Mouse (Mus musculus) fibroblast of lung, adult 2 months (primary cell): ENCODE results near the gene Hps5.
A peak's percentile ranks its signal among the peaks of the same experiment; 100 is the strongest.
"Not testable (repeated sequence)": the region's sequence is repeated elsewhere in the genome, so short reads cannot be mapped to it uniquely, and the experiment has no call there.

Experiments
- DNase-seq: peaks from one replicate; pipeline ENCODE4 v3.0.0-alpha.2; 2011; ENCODE audit warnings: low read depth

The Hps5 gene

DNA sequence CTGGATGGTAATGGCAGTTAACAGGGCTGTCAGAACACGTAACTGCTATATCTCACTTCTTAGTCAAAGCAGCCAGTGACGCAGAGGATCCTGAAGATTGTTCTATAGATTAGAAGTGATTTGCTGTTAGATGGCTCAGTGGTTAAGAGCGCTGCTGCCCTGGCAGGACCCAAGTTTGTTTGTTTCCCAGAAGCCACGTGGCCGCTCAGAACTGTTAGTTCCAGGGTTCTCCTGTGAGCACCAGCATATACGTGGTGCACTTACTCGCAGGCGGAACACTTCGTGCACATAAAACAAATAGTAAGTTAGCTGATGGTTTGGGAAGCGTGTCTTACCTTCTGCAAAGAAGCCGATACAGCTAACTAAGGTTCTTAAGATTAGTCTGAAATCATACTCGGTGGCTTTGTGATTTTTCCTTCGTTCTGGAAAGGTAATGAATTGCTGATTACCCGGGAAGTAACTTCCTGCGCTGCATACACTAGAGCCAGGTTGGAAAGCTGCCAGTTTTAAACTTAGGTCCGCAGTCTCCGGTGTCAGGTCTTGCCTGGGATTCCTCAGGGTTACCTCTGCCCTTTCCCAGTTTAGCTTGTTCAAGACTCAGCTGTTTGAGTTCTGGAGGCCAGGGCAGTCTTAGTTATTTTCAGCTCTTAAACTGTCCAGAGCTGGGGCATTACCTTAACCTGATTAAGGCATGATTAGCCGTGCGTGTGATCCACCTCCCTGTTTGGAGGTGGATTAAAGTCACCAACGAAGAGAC is 31.4 kb upstream of the Hps5 start:
- DNase-seq: no peak

DNA sequence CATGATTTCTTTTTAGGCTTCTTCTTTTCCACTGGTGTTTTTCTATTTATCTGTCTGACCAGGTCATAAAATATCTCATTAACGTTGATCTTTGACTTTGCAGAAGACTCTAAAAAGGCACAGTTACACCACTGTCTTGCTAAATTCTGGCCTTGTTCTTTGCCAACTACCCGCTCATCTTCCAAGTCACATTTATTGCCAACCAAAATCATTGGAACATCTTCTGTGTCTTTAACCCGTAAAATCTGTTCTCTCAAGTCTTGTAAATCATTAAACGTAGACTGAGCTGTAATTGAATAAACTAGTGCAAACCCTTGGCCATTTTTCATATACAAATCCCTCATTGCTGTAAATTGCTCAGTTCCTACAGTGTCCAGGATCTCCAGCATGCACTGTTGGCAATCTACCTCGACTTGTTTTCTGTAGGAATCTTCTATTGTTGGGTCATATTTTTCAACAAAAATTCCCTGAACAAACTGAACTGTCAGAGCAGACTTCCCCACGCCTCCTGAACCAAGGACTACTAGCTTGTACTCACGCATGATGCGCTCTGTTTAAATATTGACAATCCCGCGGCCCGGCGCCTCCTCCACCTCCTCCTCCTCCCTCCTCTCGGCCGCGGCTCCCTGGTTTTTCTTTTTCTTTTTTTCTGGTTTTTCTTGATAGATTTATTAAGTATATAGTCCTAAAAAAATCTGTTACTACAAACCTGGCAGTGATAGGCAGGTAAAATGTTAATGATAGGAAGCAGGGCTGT is 25.2 kb upstream of the Hps5 start:
- DNase-seq: not testable (repeated sequence)

DNA sequence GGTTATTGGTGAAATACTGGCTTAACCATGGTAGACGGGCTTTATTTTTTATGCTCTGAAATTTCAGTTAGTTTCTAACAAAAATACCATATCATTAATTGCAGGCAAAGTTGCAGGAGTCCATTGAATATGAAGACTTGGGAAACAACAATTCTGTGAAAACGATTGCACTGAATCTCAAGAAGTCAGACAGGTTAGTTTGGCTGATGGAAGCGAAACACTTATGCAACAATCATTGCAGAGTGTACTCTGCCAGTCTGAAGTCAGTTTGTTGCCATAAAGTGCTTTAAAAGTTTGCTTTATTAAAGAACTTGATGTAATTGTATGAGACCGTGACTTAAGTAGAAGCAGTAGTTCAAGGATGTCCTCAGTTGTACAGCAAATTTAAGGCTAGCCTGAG is 18.1 kb upstream of the Hps5 start:
- DNase-seq: no peak

DNA sequence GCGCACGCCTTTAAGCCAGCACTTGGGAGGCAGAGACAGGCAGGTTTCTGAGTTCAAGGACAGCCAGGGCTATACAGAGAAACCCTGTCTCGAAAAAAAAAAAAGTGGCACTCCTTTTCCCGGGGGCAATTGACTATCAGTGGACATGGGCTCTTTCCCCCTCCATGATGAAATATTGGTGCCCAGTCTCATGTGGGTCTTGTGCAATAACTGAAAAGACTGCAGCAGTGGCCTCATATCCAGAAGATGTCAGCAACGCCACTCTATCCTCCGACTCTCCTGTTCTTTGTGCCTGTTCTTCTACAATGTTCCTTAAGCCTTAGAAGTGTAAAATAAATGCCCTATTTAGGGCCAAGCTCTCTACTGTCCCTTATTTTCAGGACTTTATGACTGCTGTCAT is 14.5 kb upstream of the Hps5 start:
- DNase-seq: no peak

DNA sequence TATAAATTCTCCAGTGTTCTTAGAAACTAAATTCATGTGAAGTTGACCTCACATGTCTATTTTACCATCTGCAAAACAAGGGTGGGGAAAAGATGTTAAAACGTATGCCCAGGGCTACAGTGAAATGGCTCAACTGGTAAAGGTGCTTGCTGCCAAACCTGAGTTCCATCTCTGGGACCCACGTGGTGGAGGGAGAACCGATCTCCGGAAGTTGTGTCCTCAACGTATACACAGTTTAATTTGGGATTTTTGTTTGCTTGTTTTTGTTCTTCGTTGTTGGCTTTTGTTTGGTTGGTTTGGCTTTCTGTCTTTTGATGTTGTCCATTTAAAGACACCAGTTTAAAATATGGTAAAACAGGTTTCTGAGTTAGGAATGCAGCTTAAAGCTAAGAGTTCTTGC is 915 bp upstream of the Hps5 start:
- DNase-seq: no peak

DNA sequence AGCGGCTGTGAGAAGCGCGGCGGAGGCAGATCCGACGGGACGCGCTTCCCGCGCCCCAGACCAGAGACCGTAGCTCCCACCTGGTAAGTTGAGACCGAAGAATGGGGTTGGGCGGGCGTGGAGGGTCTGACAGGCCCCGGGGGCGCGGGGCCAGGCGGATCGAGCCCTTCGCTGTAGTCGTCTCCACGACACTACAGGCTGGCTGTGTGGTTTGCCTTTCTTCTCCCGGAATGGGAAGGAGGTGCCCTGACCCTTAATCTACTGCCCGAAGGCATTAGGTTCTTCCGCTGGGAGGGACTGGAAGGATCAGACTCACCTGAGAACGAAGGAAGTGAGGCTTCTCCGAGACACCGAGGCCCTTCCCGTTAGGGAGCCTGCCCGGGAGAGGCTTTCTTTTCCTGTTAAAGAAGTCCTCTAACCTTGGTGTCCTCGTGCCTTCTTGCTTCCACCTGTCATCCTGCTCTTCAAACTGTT is 379 bp upstream of the Hps5 start:
- DNase-seq: no peak

DNA sequence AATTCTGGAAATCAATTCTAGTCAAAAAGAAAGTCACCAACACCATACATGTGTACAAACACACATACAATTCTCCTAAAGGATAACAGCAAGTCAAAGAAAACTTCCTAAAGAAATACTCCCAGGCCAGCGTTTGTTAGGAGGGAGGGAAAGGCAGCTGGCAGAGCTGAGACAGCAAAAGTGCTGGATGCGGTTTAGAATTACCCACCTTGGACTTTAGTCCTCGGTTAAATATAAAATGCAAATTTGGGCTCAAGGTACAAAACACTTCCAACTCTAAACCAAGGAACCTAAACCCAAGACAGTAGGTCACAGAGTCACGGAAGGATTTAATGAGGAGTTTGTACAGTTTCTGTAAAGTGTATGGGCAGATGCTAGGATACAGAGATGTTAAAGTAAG is 2.0 kb downstream of the Hps5 start:
- no peak for DNase-seq

DNA sequence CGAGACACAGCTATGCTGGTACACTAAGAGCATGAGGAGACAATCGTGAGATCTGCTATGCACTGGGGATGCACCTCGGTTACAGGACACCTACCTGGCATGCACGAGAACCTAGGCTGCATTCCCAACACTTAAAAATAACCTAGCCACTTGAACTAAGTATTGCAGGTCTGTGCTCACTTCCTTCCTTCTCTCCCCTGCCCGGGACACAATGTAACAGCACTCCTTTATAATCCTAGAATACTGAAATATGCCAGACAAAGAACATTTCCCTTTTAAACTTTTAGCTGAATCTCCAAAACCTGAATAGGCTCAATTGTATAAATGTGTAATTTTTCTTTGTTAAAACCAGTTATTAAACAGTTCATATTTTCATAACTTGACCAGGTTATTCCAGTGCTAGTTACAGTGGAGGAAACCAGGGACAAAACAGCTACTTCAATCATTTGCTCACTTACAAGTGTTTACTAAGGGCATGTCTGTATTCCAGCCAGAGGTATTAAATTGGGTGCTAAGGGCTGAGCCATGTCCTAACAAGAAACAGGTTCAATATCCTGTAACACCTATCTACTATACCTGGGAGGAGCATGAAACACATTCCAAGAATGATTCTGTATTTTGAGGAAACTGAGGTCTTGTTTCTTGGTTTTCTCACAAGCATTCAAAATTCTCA is 6.6 kb downstream of the Hps5 start:
- no peak for DNase-seq

DNA sequence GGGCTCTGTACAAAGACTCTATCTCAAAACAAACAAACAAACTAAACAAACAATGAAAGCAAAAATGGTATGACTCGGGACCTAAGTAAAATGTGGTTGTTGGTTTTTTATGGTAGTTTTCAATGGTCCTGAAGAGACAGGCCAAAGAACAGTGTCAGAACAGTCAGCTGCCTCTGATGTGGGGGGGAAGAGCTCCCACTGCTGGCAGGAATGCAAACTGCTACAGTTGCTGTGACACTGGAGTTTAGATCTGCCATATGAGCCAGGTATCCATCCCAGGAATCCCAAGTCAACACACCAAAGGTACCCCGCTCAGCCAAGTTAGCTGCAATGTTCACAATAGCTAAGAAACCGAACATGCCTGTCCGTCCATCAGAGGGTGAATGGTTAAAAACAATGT is 25.2 kb downstream of the Hps5 start:
- DNase-seq: peak; percentile 27

DNA sequence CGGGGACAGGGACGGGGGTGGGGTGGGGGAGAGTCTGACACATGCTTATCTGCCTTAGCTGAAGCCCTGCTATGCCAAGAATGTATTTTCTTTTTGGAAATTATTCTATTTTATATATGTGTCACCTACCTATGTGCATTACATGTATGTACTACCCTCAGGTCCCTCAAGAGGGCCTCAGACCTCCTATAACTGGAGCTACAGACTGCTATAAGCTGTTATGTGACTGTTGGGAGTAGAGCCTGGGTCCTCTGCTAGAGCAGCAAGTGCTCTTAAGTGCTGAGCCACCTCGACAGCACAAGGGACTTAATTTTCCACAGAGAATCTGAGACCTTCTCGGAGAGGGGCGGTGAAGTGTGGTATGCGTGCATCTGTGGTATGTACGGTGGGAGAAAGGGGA is 27.4 kb downstream of the Hps5 start:
- no peak for DNase-seq

DNA sequence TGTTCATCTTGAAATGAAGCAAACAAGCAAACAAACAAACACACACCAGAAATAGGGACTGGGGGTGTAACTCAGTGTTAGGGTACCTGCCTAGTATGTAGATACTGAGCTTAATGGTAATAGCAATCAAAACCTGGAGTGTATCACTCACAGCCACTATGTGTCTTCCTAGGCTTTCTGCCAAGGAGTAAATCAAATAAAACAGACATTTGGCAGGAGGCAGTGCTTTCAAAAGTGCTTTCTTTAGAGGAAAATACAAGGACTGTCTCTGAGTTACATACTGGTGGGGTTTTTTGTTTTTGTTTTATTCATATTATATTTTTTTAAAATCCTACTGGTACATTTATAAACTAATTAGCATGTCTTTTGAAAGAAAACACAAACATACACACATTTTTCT is 28.5 kb downstream of the Hps5 start:
- DNase-seq: no peak

DNA sequence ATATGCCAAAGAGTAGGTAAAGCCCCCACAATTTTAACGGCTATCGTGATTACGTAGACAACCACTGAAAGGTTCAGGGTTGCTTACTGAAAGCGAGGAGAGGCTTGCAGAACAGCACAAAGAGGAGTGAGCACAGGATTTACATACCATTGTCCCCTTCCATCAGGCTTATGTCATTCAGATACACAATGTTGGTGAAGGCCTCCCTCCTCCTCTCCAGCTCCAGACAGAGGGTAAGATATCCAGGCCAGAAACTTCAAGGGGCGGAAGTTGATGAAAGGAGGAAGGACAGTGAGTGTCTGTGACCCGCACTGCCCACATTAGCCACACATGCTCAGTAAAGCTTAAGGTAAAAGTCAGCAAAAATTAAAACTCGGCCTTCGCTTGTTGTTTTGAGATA is 31.2 kb downstream of the Hps5 start:
- no peak for DNase-seq

DNA sequence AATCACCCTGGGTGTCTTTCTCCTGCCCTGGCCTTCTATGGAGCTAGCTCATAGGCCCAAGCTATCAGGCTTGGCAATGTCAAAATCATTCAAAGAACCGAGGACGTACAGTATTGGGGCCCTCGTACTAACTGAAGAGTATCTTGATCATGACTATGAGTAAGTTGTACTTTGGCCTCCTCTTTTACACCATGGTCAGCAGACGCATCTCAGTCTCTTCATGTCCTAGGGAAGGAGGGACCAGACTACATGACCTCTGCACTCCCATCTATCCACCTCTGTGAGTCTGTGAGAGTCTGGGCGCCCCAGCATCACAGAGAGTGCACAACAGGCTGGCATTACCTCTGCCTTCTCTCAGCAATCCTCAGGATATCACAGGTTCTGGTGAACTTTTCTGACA is 33.3 kb downstream of the Hps5 start:
- DNase-seq: no peak

DNA sequence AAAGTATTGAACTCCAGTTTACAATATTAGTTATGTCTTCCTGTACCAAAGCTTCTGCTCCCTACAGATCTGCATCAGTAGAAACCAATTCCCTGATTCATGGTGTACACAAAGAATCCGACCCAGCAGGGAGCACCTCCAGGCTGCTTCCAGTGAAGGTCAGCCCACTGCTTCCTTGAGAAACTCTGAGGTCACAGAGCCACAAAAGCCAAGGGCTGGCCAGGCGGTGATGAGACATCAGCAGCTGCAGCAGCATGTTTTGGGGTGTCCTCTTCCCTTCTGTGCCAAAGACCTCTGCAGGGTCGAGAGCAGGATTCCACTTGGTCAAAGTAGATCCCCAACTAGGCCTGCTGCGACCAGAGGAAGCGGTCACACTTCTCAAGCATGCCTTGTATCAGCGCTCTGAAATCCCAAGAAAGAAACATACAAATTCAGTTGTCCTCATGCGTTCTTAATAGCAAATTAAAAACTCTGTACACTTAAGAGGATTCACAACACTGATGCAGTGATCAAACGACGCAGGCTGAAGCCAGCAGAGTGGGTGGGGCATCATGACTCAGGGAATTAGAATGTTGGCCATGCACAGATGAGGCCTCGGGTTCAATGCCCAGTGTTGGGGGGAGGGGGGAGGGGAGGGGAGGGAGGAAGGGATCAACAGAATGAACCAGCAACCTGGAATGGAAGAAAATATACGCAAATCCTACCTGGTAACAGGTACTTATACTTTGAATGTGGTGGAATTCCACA is 34.6 kb downstream of the Hps5 start:
- DNase-seq: no peak

DNA sequence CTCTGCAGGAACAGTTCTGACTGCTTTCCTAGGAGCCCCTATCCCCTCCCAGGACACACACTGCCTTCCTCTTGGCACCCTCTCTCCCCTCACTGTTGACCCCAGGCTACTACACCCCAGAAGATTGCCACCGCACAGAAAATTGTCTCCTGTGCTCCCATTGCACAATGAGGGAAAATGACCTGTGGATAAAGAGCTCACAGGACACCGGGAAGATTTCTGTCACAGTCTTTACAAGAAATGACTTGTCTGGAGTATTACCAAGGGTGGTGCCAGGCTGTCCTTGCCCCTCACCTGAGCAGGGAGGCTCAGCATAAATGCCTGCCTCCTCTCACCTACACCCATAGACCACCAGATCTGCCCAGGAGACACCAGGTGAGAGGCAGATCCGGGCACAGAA is 44.4 kb downstream of the Hps5 start, which contains the start of gene Saa2:
TSS of gene Saa2 (plus strand) at position 301 of the 400 bp plus-strand sequence.
- no peak for DNase-seq

DNA sequence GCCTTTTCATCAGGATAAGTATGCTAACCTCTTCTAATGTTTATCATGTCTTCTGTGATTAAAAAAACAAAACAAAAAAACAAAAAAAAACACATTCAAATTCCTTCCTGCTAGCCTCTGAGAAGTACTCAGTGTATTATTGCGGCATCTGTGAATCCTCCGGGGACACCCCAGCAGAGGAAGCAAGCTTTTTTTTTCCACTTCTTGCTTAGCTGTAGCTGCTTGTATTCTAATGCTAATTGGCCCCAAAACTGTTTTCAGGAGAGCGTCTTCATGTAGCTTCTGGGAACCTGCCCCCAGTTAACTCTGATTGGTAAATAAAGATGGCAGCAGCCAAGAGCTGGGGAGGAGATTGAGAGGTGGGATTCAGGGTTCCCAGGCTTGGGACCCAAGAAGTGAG is 47.4 kb downstream of the Hps5 start:
- DNase-seq: no peak

DNA sequence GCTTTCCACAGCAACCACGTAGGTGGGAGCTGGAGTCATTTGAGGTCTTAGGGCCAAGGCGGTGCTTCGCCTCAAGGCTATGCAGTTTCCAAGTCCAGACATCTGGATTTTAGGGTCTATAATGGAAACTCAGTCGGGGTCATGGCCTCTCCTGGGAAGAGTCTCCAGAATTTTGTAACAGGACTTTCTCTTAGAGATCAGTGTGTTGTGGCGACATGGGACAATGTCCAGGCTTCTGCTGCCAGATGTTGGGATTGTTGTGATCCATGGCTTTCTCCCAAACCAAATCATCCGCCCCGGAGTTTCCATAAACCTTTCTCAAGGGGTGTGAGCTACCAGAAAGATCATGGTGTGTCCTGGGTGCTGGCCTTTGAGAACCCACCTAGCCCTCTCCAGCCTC is 49.5 kb downstream of the Hps5 start:
- DNase-seq: no peak

DNA sequence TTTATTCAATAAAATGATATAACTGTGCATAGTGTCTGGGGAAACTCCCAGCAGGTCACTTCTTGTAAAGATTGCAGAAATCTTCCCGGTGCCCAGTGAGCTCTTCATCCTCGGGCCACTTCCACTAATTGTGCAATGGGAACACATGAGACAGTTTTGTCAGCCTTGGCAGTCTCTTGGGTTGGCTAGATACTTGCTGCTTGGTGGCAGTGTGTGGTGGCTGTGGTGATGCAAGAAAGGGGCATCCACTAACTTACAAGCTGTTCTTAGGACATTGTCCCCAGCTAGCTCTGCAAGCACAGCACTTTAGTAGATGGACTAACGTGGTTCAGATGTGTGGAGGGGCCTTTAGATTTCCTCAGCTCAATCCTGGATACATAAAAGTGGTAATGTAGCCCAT is 50.0 kb downstream of the Hps5 start:
- no peak for DNase-seq

DNA sequence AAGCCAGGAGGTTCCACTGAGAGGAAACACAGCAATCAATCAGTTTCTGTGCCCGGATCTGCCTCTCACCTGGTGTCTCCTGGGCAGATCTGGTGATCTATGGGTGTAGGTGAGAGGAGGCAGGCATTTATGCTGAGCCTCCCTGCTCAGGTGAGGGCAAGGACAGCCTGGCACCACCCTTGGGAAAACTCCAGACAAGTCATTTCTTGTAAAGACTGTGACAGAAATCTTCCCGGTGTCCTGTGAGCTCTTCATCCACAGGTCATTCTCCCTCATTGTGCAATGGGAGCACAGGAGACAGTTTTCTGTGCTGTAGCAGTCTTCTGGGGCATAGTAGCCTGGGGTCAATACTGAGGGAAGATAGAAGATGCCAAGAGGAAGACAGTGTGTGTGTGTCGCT is 53.0 kb downstream of the Hps5 start, which contains the start of gene Saa1:
TSS of gene Saa1 (minus strand) at position 101 of the 400 bp plus-strand sequence.
- not testable (repeated sequence) for DNase-seq

DNA sequence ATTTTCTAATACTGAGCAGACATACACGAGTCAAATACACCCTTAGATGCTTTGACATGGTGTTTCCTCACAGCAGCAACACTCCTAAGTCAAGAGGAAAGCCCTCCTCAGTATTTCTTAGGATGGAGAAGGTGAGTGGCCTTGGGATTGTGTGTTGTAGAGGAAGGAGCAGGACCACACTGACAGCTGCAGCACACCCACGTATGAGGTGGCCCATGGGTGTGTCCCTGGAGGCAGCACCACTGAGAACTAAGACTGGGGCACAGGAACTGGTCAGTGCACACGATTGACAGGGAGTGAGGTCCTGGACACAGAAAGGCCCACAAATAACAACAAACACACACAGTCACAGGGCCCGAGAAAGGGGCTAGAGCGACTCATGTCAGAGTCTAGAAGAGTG is 55.8 kb downstream of the Hps5 start:
- not testable (repeated sequence) for DNase-seq

DNA sequence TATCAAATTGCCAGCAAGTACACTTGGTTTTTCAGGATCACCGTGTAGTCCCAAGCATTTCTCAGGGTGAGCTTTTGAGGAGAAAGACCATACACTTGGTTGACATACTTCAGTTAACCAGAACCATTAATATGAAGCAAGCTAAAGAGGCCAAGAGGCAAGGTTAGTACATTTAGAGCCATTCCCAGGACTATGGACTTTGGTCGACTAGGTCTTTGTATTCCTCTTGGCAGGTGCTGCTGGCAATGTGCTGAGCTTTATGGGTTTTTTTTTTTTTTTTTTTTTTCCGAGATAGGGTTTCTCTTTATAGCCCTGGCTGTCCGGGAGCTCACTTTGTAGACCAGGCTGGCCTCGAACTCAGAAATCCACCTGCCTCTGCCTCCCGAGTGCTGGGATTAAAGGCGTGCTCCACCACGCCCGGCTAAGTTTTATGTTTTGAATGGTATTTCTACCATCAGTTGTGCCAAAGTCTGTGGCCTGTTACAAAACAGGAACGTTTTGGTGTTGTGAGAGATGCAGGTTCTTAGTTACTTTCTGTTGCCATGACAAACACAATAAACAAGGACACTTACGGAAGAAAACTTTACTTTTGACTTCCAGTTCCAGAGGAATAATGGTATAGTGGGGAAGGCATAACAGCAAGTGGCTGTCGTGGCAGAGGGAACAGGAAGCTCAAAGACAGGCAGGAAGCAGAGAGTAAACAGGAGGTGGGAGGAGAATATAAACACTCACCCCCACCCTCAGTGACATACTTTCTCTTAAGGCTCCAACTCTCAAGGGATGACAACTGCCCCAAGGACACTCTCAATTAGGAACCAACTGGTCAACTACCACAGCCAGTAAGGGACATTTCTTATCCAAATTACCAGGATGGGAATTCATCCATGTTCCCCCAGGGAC is 57.1 kb downstream of the Hps5 start:
- no peak for DNase-seq
